Mouse (Mus musculus) liver, embryonic 14.5 days (tissue): ENCODE measurements at regions not wholly inside any gene's neighbourhood (a gene's known extent, or its start where the extent isn't known, plus 50 kb on each side); places are given as distances from the start of the nearest gene placed in this dataset.

ENCODE experiments used
- ATAC-seq: fragments of 200-750 bp; cut with Nextera tagmentation; 2 replicates; pipeline ENCODE4 v1.8.0; 2017; ENCODE audit warnings: moderate number of reproducible peaks, mild to moderate bottlenecking, moderate library complexity; ENCODE audit not compliant: insufficient read depth
- DNase-seq, 3 experiments: peaks; one replicate each; pipeline ENCODE4 v3.0.0-alpha.2; 2012 to 2013; ENCODE audit warnings: low read depth in 3 of 3, low spot score in 3 of 3
- H3K27ac ChIP-seq: fragments of 300-500 bp; sonication (generic); 2 replicates; pipeline ENCODE4 v1.5.1; 2014; ENCODE audit warnings: moderate library complexity, mild to moderate bottlenecking, control low read depth, inconsistent platforms
- H3K27me3 ChIP-seq: fragments of 300-500 bp; sonication (generic); 2 replicates; pipeline ENCODE4 v1.6.1; 2014; ENCODE audit warnings: mild to moderate bottlenecking, low read length, moderate library complexity; ENCODE audit not compliant: control insufficient read depth, insufficient read depth
- H3K36me3 ChIP-seq: fragments of 300-500 bp; sonication (generic); replicated peaks from 2 replicates; pipeline ENCODE4 v1.6.1; 2014; ENCODE audit warnings: low read depth; ENCODE audit not compliant: control insufficient read depth, insufficient read depth
- H3K4me1 ChIP-seq, 2 experiments: fragments of 200-500 bp in 1 of 2; fragments of 300-500 bp in 1 of 2; sonication (generic) in 1 of 2; replicated peaks; 2 replicates each; pipeline ENCODE4 v1.6.1; 2012 to 2014; ENCODE audit warnings: antibody characterized with exemption in 1 of 2, inconsistent platforms in 1 of 2, low read length in 1 of 2; ENCODE audit not compliant: control insufficient read depth in 2 of 2, insufficient read depth in 2 of 2
- H3K4me2 ChIP-seq: fragments of 300-500 bp; sonication (generic); 2 replicates; pipeline ENCODE4 v1.6.1; 2014; ENCODE audit warnings: low read depth, mild to moderate bottlenecking, control low read depth, moderate library complexity
- H3K4me3 ChIP-seq, 2 experiments: fragments of 200-500 bp in 1 of 2; fragments of 300-500 bp in 1 of 2; sonication (generic) in 1 of 2; 2 replicates each; pipeline ENCODE4 v1.5.1; 2012 to 2014; ENCODE audit warnings: low read depth in 2 of 2, low read length in 2 of 2, mild to moderate bottlenecking in 2 of 2, control low read depth in 1 of 2, inconsistent platforms in 1 of 2, moderate library complexity in 1 of 2; ENCODE audit not compliant: insufficient read depth in 1 of 2
- H3K9ac ChIP-seq: fragments of 300-500 bp; sonication (generic); replicated peaks from 2 replicates; pipeline ENCODE4 v1.6.1; 2014; ENCODE audit warnings: mild to moderate bottlenecking, control low read depth, moderate library complexity
- H3K9me3 ChIP-seq: fragments of 300-500 bp; sonication (generic); 2 replicates; pipeline ENCODE4 v1.6.1; 2016; ENCODE audit warnings: low read length, mixed read lengths; ENCODE audit not compliant: control insufficient read depth
- CTCF ChIP-seq: IDR thresholded peaks from 2 replicates; pipeline ENCODE4 v1.5.1; 2016; ENCODE audit warnings: antibody characterized with exemption, low read depth, control low read depth
- EP300 ChIP-seq: IDR thresholded peaks from 2 replicates; pipeline ENCODE4 v1.6.1; 2016; ENCODE audit warnings: antibody characterized with exemption, low read depth
- WGBS: fragments of 180-500 bp; shearing (Covaris S2); extraction: QIAGEN DNeasy Blood & Tissue Kit; methylation state at CpG from one replicate; pipeline ENCODE4 v1.1.7; 2014; ENCODE audit not compliant: insufficient replicate concordance; 5-methylcytosine and 5-hydroxymethylcytosine counted together

DNA sequence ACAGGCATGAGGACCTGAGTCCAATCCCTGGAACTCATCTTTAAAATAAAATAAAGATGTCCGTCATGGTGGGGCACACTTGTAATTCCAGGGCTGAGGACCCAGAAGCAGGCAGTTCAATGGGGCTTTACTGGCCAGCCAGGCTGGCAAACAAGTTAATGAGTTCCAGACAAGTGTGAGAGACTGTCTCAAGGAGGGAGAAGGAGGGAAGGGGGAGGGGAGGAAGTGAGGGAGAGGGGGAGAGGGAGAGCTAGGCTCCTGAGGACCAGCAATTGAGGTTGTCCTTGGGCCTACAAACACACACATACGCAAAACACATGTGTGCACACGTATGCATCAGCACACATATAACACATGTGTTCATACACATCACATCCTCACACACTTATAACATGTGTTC, 149.2 kb downstream of the Tmem132e start:
- no peak for TF ChIP-seq CTCF
- TF ChIP-seq EP300, result no peak

DNA sequence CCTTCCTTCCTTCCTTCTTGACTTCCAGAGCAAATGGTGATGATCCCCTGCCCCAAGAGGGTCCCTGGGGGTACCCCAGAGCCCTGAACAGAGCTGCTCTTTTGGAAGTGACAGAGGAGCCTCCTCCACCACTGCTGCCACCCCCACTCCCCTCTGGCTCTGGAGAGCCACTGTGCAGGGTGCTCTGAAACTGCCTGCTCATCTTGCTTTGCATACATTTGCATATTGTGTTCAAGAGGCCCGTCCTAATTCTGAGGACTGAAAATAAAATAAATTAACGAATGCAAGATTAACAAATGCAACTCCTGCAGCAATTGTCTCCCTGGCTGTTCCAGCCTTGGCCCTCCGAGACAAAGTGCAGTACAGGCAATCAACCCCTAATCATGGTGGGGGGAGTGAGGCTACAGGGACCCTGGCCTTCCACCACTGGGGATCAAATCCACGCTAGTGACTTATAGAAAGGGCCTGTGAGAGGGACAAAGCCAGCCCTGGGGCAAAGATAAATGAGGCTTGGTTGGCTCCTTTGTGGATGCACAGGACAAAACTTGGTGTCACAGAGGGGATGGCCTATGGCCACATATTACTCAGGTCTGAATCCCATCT, 134.6 kb downstream of the Tmem132e start:
- H3K4me1 ChIP-seq, result no peaks in the 10 kb centered on the region
- 30% methylated on average over 4 of the region's 4 CpGs for WGBS
- H3K4me2 ChIP-seq, result no peak overlapping the region
- no peaks in the 10 kb centered on the region for H3K27me3 ChIP-seq
- H3K9ac ChIP-seq, result no peak overlapping the region
- H3K36me3 ChIP-seq, result no peaks in the 10 kb centered on the region
- no peak for ATAC-seq
- no peak overlapping the region for H3K27ac ChIP-seq
- H3K9me3 ChIP-seq, result no peaks in the 10 kb centered on the region
- DNase-seq, result no peak
- TF ChIP-seq EP300 (no peak), CTCF (no peak)
- no peak overlapping the region for H3K4me3 ChIP-seq

More for the DNA sequence above, 149.2 kb downstream of the Tmem132e start:
- no peak overlapping the region for H3K27ac ChIP-seq
- H3K36me3 ChIP-seq, result no peaks in the 10 kb centered on the region
- no peaks in the 10 kb centered on the region for H3K4me1 ChIP-seq
- H3K4me3 ChIP-seq, result no peak overlapping the region
- no peak overlapping the region for H3K9ac ChIP-seq
- no peaks in the 10 kb centered on the region for H3K27me3 ChIP-seq
- ATAC-seq (no peak), DNase-seq (no peak)
- H3K4me2 ChIP-seq, result no peak overlapping the region
- 69% methylated on average over 3 of the region's 3 CpGs for WGBS
- H3K9me3 ChIP-seq, result no peaks in the 10 kb centered on the region

DNA sequence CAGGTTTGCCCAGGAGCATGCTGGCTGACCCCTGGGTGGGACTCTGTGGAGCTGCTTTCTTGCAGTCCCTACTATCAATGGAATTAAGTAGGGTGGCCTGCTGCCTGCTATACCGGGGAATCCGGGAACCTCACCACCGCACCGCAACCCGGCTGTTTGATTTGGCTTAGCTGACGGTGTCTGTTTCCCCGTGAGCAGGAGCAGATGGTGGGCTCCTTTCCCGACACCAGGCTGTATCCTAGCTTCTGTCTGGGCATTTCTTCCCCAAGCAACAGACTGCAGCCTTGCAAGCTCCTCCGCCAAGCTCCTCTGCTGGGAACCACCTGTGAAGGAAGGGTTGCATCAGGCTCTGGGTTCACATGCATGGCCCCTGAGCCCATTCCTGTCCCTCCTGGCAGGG, 132.7 kb downstream of the Tmem132e start:
- Histone ChIP-seq H3K4me1 (no peaks in the 10 kb centered on the region), H3K9ac (no peak overlapping the region), H3K27me3 (no peaks in the 10 kb centered on the region), H3K9me3 (no peaks in the 10 kb centered on the region), H3K4me3 (no peak overlapping the region), H3K4me2 (no peak overlapping the region), H3K27ac (no peak overlapping the region), H3K36me3 (no peaks in the 10 kb centered on the region)
- ATAC-seq, result no peak
- WGBS, result 50% methylated on average over 9 of the region's 9 CpGs
- DNase-seq, result no peak
- no peak for TF ChIP-seq CTCF
- TF ChIP-seq EP300, result no peak

DNA sequence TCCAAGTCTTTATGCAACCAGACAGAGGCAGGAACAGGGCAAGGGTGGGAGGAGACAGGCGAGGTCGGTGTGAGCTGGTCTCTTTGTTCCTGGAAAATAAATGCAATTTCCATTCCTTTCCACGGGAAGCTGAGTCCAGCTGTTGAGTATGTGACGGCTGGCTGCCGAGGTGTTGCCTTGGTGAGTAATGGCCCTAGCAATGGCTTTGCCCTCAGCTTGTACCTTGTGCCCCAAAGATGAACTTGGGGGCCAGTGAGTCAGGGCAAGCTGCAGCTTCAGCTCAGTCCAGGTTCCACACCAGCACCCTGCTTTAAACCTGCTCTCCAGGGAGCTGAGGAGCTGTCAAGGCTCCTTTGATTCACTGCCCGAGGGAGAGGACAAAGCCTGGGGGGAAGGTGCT, 130.0 kb downstream of the Tmem132e start:
- ATAC-seq (no peak), DNase-seq (no peak)
- Histone ChIP-seq H3K9ac (no peak overlapping the region), H3K4me2 (no peak overlapping the region), H3K4me1 (no peaks in the 10 kb centered on the region), H3K9me3 (no peaks in the 10 kb centered on the region), H3K36me3 (no peaks in the 10 kb centered on the region), H3K27ac (no peak overlapping the region), H3K27me3 (no peaks in the 10 kb centered on the region), H3K4me3 (no peak overlapping the region)
- WGBS, result 25% methylated on average over 6 of the region's 6 CpGs
- no peak for TF ChIP-seq CTCF
- TF ChIP-seq EP300, result no peak

DNA sequence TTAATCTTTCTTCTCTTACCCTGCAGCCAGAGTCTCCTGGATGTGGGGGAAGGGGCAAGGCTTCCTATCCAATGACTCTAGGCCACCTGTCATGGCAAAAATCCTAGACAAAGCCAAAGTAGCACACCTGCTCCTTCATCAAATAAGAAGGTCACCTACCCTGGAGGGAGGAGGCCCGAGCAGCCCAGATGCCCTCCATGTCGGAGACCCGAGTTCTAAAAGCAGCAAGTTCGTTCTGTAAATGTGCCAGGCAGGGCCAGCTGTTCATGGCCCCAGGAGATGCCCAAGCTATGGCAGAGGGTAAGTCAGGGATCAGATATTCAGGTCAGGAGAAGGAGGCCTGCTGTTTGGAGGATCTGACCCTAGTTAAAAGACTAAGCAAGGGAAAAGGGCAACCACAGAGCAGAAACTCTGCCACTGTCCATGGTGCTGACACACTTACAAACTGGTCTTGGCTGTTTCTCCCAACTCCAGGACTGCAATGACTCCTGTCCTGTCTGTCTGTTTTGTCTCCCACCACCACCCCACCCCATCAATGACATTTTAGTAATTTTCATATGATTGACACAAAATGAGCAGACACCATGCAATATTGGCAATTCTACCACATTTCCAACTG, 125.9 kb downstream of the Tmem132e start:
- Histone ChIP-seq H3K4me1 (no peaks in the 10 kb centered on the region), H3K9me3 (no peaks in the 10 kb centered on the region), H3K4me2 (no peak overlapping the region), H3K36me3 (no peaks in the 10 kb centered on the region), H3K9ac (no peak overlapping the region), H3K27me3 (no peaks in the 10 kb centered on the region), H3K4me3 (no peak overlapping the region), H3K27ac (no peak overlapping the region)
- no peak for ATAC-seq
- TF ChIP-seq CTCF (no peak), EP300 (no peak)
- no peak for DNase-seq
- WGBS, result 61% methylated on average over 4 of the region's 4 CpGs
